Mouse (Mus musculus): Measurements from ENCODE around the gene Rbx1. TPM values are rescaled to one million over a fixed set of nuclear protein-coding genes. Genes with fewer than 3 reads are reported as not detected.
"Not testable (repeated sequence)": the region's sequence is repeated elsewhere in the genome, so short reads cannot be mapped to it uniquely, and the experiment has no call there.

Rbx1 gene
- polyA plus RNA-seq (2012; rRNA removed), result 152 and 157 TPM in 2 replicates

- peak; percentile 99 for DNase-seq (ENCODE audit: low spot score)
Measured at GRCm38 (mm10) chr15:81465901-81466737, at the start of gene Rbx1. Gene Rbx1, plus strand, starts transcription at chr15:81466296.

GRCm38 (mm10) chr15:81416763-81417310 is 49.3 kb upstream of the Rbx1 start:
- DNase-seq (ENCODE audit: low spot score), result peak; percentile 28

GRCm38 (mm10) chr15:81418065-81418464 is 48.0 kb upstream of the Rbx1 start:
- no peak for DNase-seq (ENCODE audit: low spot score)

GRCm38 (mm10) chr15:81421454-81421853 is 44.6 kb upstream of the Rbx1 start:
- DNase-seq (ENCODE audit: low spot score), result no peak

- DNase-seq (ENCODE audit: low spot score), result no peak
Measured at GRCm38 (mm10) chr15:81422156-81422681, 43.9 kb upstream of the Rbx1 start.

GRCm38 (mm10) chr15:81425311-81425710 is 40.8 kb upstream of the Rbx1 start:
- no peak for DNase-seq (ENCODE audit: low spot score)

GRCm38 (mm10) chr15:81427947-81428346 is 38.1 kb upstream of the Rbx1 start:
- no peak for DNase-seq (ENCODE audit: low spot score)

- DNase-seq (ENCODE audit: low spot score), result no peak
Measured at GRCm38 (mm10) chr15:81431195-81431594, 34.9 kb upstream of the Rbx1 start.

GRCm38 (mm10) chr15:81438345-81438744 is 27.8 kb upstream of the Rbx1 start:
- no peak for DNase-seq (ENCODE audit: low spot score)

- no peak for DNase-seq (ENCODE audit: low spot score)
Measured at GRCm38 (mm10) chr15:81439236-81439635, 26.9 kb upstream of the Rbx1 start.

- no peak for DNase-seq (ENCODE audit: low spot score)
Measured at GRCm38 (mm10) chr15:81448463-81448862, 17.6 kb upstream of the Rbx1 start.

- DNase-seq (ENCODE audit: low spot score), result no peak
Measured at GRCm38 (mm10) chr15:81461523-81461922, 4.6 kb upstream of the Rbx1 start.

GRCm38 (mm10) chr15:81465016-81465660 is 958 bp upstream of the Rbx1 start:
- DNase-seq (ENCODE audit: low spot score), result no peak

GRCm38 (mm10) chr15:81466738-81467113 is 630 bp downstream of the Rbx1 start:
- no peak for DNase-seq (ENCODE audit: low spot score)

GRCm38 (mm10) chr15:81470735-81471134 is 4.6 kb downstream of the Rbx1 start:
- no peak for DNase-seq (ENCODE audit: low spot score)

- no peak for DNase-seq (ENCODE audit: low spot score)
Measured at GRCm38 (mm10) chr15:81472256-81472655, 6.2 kb downstream of the Rbx1 start.

GRCm38 (mm10) chr15:81475654-81476053 is 9.6 kb downstream of the Rbx1 start:
- no peak for DNase-seq (ENCODE audit: low spot score)

GRCm38 (mm10) chr15:81476597-81476996 is 10.5 kb downstream of the Rbx1 start:
- no peak for DNase-seq (ENCODE audit: low spot score)

- DNase-seq (ENCODE audit: low spot score), result no peak
Measured at GRCm38 (mm10) chr15:81479446-81480213, 13.5 kb downstream of the Rbx1 start.

GRCm38 (mm10) chr15:81480284-81480683 is 14.2 kb downstream of the Rbx1 start:
- not testable (repeated sequence) for DNase-seq (ENCODE audit: low spot score)

- no peak for DNase-seq (ENCODE audit: low spot score)
Measured at GRCm38 (mm10) chr15:81480977-81481379, 14.9 kb downstream of the Rbx1 start.

GRCm38 (mm10) chr15:81482966-81483365 is 16.9 kb downstream of the Rbx1 start:
- no peak for DNase-seq (ENCODE audit: low spot score)

Measured in urinary bladder, adult 2 months (tissue).